ENCODE assay signal across 7 mouse cellular contexts in genomic region chr12:110445775-110446174, GRCm38 (mm10). TPM values are rescaled to one million over a fixed set of nuclear protein-coding genes. Genes with fewer than 3 reads are reported as not detected.
DNase-seq lines count a peak whose midpoint lies in the region; ATAC-seq lines count a peak whose summit lies in the region.

No protein-coding gene starts in this region.

- H3K9ac ChIP-seq in forebrain, embryonic 11.5 days (ENCODE audit: low read length): no peak overlapping the region; the same call in 1 of the 2 replicates
- H3K9ac ChIP-seq in limb, embryonic 13.5 days: peak overlapping the region; percentile 58
- peak overlapping the region; percentile 21; the same call in 1 of the 2 replicates for H3K9ac ChIP-seq in stomach, embryonic 15.5 days

- peaks cover 16% of the 10 kb centered on the region for H3K27me3 ChIP-seq in megakaryocyte, embryonic 14.5 days (replicated peaks)
- no peaks in the 10 kb centered on the region for H3K27me3 ChIP-seq in forebrain, embryonic 11.5 days (ENCODE audit: control insufficient read depth, insufficient read depth, low read length)
- H3K27me3 ChIP-seq in limb, embryonic 13.5 days: peaks cover 10% of the 10 kb centered on the region; the same call in 1 of the 2 replicates
- no peaks in the 10 kb centered on the region for H3K27me3 ChIP-seq in stomach, embryonic 15.5 days (replicated peaks)

- ATAC-seq in megakaryocyte, adult 5-6 weeks (ENCODE audit: poor library complexity, severe bottlenecking): no peak
- ATAC-seq in forebrain, embryonic 11.5 days (replicated peaks; ENCODE audit: low FRiP score): no peak
- ATAC-seq in limb, embryonic 13.5 days (ENCODE audit: low FRiP score, low read depth): no peak
- ATAC-seq in stomach, embryonic 15.5 days (ENCODE audit: insufficient read depth, low FRiP score, low read depth): no peak

- peaks cover 21% of the 10 kb centered on the region for H3K36me3 ChIP-seq in megakaryocyte, embryonic 14.5 days (replicated peaks; ENCODE audit: low read length)
- H3K36me3 ChIP-seq in forebrain, embryonic 11.5 days (ENCODE audit: control insufficient read depth, insufficient read depth, low read length): no peaks in the 10 kb centered on the region
- peaks cover 13% of the 10 kb centered on the region for H3K36me3 ChIP-seq in limb, embryonic 13.5 days
- no peaks in the 10 kb centered on the region for H3K36me3 ChIP-seq in stomach, embryonic 15.5 days

- H3K9me3 ChIP-seq in megakaryocyte, embryonic 14.5 days: peaks cover 8% of the 10 kb centered on the region
- H3K9me3 ChIP-seq in forebrain, embryonic 11.5 days (ENCODE audit: control insufficient read depth, low read length): no peaks in the 10 kb centered on the region
- H3K9me3 ChIP-seq in limb, embryonic 13.5 days: peaks cover 2% of the 10 kb centered on the region; the same call in 1 of the 2 replicates
- H3K9me3 ChIP-seq in stomach, embryonic 15.5 days: no peaks in the 10 kb centered on the region

- H3K4me2 ChIP-seq in forebrain, embryonic 11.5 days (ENCODE audit: low read depth, low read length, severe bottlenecking): peak overlapping the region; percentile 63
- H3K4me2 ChIP-seq in limb, embryonic 13.5 days (replicated peaks): peak overlapping the region; percentile 75
- H3K4me2 ChIP-seq in stomach, embryonic 15.5 days: peak overlapping the region; percentile 75

- DNase-seq in forebrain, embryonic 11.5 days (ENCODE audit: low spot score): no peak
- no peak for DNase-seq in layer of hippocampus, adult 11-12 months (ENCODE audit: low spot score)
- DNase-seq in ovary, postnatal 10 days (ENCODE audit: low spot score): no peak

- H3K4me3 ChIP-seq in megakaryocyte, embryonic 14.5 days (replicated peaks): peak overlapping the region; percentile 94
- H3K4me3 ChIP-seq in forebrain, embryonic 11.5 days (ENCODE audit: low read depth, low read length): peak overlapping the region; percentile 86
- H3K4me3 ChIP-seq in limb, embryonic 13.5 days: peak overlapping the region; percentile 85
- H3K4me3 ChIP-seq in stomach, embryonic 15.5 days (replicated peaks): peak overlapping the region; percentile 92

- H3K4me1 ChIP-seq in megakaryocyte, embryonic 14.5 days: peaks cover 35% of the 10 kb centered on the region
- 0 out of 2 replicates have a peak, but pooled peaks cover 2% of the 10 kb centered on the region for H3K4me1 ChIP-seq in forebrain, embryonic 11.5 days (replicated peaks; ENCODE audit: control insufficient read depth, insufficient read depth, low read length)
- H3K4me1 ChIP-seq in limb, embryonic 13.5 days: peaks cover 13% of the 10 kb centered on the region
- peaks cover 6% of the 10 kb centered on the region; the same call in 1 of the 2 replicates for H3K4me1 ChIP-seq in stomach, embryonic 15.5 days

- WGBS in forebrain, embryonic 11.5 days: 39% methylated on average over 7 of the region's 7 CpGs
- 31% methylated on average over 7 of the region's 7 CpGs for WGBS in limb, embryonic 13.5 days
- WGBS in stomach, embryonic 15.5 days: 27% methylated on average over 7 of the region's 7 CpGs

- no peak overlapping the region for H3K27ac ChIP-seq in forebrain, embryonic 11.5 days (ENCODE audit: low read depth, low read length)
- peak overlapping the region; percentile 93 for H3K27ac ChIP-seq in limb, embryonic 13.5 days
- H3K27ac ChIP-seq in stomach, embryonic 15.5 days: peak overlapping the region; percentile 94

RNA-seq across cellular contexts. Expression of gene Ppp2r5c, which starts 1.1 kb away (rescaled TPM):
- polyA plus RNA-seq in megakaryocyte, embryonic 14.5 days (2012; ENCODE audit: insufficient read depth, low replicate concordance): 5.1 and 24.4 TPM in 2 replicates
- 164 and 178 TPM in 2 replicates for total RNA-seq in megakaryocyte, adult 5-6 weeks (2015)
- 293 and 306 TPM in 2 replicates for total RNA-seq in megakaryocyte, adult 5-6 weeks (2017)
- polyA plus RNA-seq in forebrain, embryonic 11.5 days (2014; fragmentation: Nextera tagmentation; extraction: Ambion mirVana): 163 TPM in 2 replicates
- polyA plus RNA-seq in limb, embryonic 13.5 days (2015; fragmentation: Nextera tagmentation; extraction: Ambion mirVana): 146 and 149 TPM in 2 replicates
- polyA plus RNA-seq in stomach, embryonic 15.5 days (2015; fragmentation: Nextera tagmentation; extraction: Ambion mirVana): 145 and 154 TPM in 2 replicates
